Mouse (Mus musculus) neural tube, embryonic 10.5 days (tissue): ENCODE measurements around the gene Cd72.
A peak's percentile ranks its signal among the peaks of the same experiment; 100 is the strongest.

Experiments
- DNase-seq: peaks from one replicate; pipeline ENCODE4 v3.0.0-alpha.2; 2017; ENCODE audit warnings: low spot score; ENCODE audit errors: extremely low spot score

Cd72 gene

DNA sequence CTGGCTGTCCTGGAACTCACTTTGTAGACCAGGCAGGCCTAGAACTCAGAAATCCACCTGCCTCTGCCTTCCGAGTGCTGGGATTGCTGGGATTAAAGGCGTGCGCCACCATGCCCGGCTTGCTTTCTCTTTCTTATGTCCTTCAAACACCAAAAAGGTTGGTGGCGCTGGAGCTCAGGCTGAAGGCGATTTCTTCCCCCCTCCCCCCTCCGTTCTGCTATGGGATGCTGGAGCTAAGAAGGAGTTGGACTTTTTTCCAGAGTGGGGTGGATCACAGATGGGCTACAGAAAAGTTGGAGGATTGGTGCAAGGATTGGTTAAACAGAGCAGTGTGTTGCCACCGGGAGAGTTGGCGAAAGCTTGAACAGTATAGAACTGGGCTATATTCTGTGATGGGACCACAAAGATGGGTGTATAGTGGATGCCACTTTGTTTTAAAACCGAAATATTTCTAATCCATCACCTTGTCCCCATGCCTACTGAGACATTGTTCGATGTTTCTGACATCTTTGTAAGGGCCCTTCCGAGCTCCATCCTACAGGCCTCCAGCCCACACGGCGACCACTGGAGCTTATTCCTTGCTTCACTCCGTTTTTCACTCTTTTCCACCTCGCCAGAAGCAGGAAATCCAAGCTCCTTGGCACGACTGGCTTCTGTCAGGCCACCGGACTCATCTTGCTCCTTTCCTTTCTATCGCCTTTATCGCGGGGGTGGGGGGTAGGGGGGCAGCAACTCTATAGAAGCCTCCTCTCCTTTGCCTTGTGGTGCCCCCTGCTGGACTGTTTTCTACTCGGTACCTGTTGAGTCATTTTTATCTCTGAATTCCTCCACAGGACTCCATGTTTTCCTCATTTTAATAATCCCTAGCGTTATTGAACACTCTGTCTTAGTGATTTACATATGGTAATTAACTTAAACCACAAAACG is 24.7 kb upstream of the Cd72 start:
- DNase-seq: peak; percentile 65

DNA sequence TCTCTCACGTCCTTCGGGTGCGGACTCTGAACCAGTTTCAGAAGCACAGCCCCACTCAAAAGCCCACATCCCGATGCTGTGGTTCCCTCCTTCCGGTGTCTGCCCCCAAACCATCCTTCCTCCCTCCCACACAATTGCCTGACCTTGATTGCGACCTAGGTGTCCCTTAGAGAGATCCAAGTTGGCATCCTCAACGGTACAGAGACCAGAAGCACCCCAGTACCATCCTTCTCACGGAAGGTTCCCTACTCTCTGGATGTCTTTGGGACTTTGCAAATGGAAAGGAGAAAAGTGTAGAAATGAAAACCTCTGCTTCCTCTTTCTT is 24.1 kb upstream of the Cd72 start:
- DNase-seq: no peak

DNA sequence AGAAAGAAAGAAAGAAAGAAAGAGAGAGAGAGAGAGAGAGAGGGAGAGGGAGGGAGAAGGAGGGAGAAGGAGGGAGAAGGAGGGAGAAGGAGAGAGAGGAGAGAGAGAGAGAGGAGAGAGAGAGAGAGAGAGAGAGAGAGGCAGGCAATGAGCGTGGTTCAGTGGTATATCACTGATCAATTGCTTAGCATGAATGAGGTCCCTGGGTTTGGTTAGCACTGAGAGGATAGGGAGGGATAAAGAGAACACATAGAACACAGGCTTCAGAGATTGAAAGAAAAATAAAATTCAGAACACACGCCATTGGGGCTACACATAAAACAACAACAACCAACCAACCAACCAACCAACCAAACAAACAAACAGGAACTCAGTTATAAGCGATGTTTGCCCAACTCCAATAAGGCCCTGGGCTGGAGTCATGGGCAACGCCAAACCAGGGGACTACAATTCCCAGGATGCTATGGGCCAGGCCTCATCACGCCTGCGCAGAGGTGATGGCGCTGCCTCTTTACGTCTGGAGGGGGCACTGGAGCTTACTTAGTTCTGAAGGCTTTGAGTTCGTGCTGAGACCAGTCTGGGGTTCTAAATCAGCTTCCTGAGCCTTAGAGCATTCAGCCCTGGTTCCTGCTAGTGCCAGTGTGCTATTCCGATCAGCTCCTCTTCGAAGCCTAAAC is 23.6 kb upstream of the Cd72 start:
- peak; percentile 78 for DNase-seq

DNA sequence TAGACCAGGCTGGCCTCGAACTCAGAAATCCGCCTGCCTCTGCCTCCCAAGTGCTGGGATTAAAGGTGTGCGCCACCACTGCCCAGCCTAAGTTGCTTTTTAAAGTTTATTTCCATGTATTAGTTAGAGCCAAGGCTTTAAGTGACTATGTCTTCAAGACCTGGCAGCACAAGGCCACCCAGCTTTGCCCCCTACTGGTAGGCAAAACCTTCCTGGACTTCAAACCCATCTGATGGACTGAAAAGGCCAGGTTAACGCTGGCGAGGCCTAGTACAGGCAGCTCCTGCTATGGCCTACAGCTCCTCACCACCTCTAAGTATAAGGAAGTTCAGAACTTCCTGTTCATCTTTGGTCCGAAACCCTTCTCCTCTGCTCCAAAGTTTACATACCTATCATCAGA is 22.2 kb upstream of the Cd72 start:
- DNase-seq: no peak

DNA sequence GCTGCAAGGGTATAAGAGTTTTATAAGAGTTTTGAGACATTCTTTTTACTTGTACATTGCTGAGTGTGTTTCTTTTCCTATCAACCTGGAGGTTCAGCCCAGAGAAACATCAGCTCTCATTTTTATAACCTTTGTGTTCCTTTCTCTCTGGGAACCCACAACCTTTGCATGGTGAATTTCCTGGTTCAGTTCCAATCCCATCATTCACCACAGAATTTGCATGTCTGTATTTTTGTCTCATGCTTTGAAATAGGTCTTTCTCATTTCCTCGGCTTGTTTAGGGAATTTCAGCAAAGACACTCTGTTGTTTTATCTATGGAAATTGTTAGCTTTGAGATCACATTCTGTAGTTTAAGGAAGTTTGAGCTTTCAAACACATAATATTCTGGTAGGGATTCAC is 19.2 kb upstream of the Cd72 start:
- no peak for DNase-seq

DNA sequence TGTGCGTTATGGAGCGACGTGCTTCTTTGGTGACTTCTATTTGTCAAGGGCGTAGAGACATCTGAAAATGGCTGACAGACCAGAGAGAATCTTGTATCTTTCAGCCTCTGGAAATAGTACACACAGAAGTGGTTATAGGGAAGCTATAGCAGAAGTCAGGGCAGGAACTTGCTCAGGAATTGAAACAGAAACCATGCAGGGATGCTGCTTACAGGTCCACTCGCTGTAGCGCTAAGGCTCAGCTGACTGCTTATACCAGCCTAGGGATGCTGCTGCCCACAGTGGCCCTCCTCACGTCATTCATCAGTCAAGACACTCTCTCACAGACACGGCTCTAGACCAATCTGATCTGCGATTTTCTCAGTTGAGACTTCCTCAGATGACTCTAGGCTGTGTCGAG is 15.9 kb upstream of the Cd72 start:
- no peak for DNase-seq

- DNase-seq: no peak
Measured at GRCm38 (mm10) chr4:43466872-43467271, 12.4 kb upstream of the Cd72 start.

DNA sequence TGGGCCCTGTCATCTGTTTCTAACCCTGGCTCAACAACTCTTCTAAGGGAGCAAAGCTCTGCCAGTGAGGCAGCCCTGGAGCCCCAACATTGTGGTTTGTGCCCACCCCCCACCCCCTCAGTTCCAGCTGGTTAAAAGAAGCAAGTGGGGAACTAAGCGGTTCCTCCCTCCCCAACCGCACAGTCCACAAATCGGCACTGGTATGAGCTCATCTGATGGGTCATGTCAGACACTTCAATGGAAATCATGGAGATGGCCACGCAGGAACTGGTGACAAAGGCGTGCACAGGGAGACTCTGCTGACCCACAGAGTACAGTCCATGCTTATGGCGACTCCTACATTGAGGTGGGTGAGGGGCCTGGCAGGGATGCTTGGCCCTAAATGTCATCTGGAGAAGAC is 11.5 kb upstream of the Cd72 start:
- DNase-seq: no peak

- no peak for DNase-seq
Measured at GRCm38 (mm10) chr4:43463102-43463501, 8.7 kb upstream of the Cd72 start.

GRCm38 (mm10) chr4:43457124-43457523 is 2.7 kb upstream of the Cd72 start:
- DNase-seq: no peak

- no peak for DNase-seq
Measured at GRCm38 (mm10) chr4:43456470-43456869, 2.0 kb upstream of the Cd72 start.

DNA sequence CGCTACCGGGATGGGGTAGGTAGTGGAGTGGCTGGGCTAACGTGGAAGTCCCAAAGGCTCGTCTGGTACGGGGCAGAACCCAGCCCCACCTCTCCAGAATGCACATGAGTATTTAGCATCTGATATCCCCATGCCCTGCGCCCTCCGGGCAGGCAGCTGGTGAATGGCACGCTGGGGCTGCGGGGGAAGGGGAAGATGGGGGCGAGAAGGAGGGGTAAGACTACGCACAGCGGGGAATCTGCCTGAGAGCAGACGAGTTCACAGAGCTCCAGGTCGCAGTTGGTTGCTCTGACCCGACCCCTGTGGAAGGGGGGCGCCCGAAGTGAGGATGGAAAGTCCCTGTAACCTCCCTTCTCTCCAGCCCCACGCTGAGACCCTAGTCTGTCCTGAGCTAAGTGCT is 1.0 kb downstream of the Cd72 start:
- peak; percentile 40 for DNase-seq

- DNase-seq: no peak
Measured at GRCm38 (mm10) chr4:43452315-43452714, 2.1 kb downstream of the Cd72 start.

DNA sequence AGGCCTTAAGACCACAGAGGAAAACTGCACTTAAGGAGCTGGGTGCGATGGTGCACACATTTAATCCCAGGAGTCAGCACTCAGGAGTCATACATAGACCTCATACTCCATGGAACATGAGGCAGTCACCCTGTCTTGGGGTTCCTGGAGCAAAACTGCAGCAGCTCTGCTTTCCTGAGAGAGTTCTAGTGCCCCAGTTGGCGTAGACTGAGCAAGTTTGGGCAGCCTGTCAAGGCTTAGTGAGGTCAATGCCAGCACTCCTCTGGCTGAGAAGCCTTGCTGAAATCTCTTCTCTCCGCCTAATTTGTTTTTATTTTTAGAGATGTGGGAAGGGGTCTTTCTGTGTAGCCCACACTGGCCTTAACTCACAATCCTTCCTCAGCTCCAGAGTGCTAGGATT is 5.9 kb downstream of the Cd72 start:
- no peak for DNase-seq

- DNase-seq: no peak
Measured at GRCm38 (mm10) chr4:43447251-43447650, 7.2 kb downstream of the Cd72 start.

DNA sequence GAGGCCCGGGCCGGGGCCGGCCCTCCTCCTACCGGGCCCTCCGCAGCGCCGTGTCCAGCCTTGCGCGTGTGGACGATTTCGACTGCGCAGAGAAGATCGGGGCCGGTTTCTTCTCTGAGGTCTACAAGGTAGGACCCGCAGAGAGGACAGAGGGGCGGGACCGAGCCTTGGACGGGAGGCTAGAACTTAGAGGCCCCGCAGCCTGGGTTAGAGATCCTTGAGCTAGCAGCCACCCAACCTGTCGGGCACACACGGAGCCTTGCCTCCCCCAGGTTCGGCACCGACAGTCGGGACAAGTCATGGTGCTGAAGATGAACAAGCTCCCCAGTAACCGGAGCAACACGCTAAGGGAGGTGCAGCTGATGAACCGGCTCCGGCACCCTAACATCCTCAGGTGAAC is 10.9 kb downstream of the Cd72 start:
- DNase-seq: peak; percentile 57

- peak; percentile 71 for DNase-seq
Measured at GRCm38 (mm10) chr4:43442456-43443361, 11.7 kb downstream of the Cd72 start.

DNA sequence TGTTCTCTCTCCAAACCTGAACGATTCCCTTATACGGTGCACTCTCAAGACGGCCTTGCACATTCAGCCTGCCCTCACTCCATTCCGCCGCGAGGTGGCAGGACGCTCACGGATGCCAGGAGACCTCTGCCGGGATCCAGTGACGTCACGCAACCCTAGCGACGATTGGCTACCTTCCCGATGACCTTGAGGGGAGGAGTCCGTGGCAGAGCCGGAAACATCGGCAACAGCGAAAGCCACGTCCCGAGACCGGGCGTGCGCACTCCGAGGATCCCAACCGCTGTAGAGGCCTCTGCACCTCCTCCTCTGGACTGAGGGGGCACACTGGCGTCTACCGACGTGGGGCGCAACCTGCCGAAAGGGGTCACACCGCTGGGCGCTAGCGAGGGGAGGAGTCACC is 12.4 kb downstream of the Cd72 start:
- peak; percentile 99 for DNase-seq

- DNase-seq: no peak
Measured at GRCm38 (mm10) chr4:43441639-43442038, 12.8 kb downstream of the Cd72 start, which contains the start of gene Tesk1. Gene Tesk1 (plus strand): TSS chr4:43441939.

GRCm38 (mm10) chr4:43432832-43433231 is 21.6 kb downstream of the Cd72 start:
- no peak for DNase-seq

GRCm38 (mm10) chr4:43431690-43432089 is 22.7 kb downstream of the Cd72 start:
- DNase-seq: peak; percentile 80

- peak; percentile 36 for DNase-seq
Measured at GRCm38 (mm10) chr4:43428946-43429345, 25.5 kb downstream of the Cd72 start, which contains the start of gene Fam166b. Gene Fam166b (minus strand): TSS chr4:43429134.
